Mouse (Mus musculus): Measurements from ENCODE around the gene Ino80. TPM values are rescaled to one million over a fixed set of nuclear protein-coding genes. Genes with fewer than 3 reads are reported as not detected.

Ino80 gene
- total RNA-seq (2015; ENCODE audit: low replicate concordance): 8.6 and 10.9 TPM in 2 replicates
- total RNA-seq (2017; ENCODE audit: low replicate concordance): 6.6 and 7.6 TPM in 2 replicates

- peak; percentile 95 for ATAC-seq (replicated peaks; ENCODE audit: low FRiP score, poor library complexity, severe bottlenecking)
These were observed at the start of gene Ino80 for GRCm38 (mm10) chr2:119477571-119478396. Gene Ino80, minus strand, starts transcription at chr2:119477687.

- ATAC-seq (replicated peaks; ENCODE audit: low FRiP score, poor library complexity, severe bottlenecking): no peak
These were observed 47.9 kb upstream of the Ino80 start for GRCm38 (mm10) chr2:119525422-119525821.

- no peak for ATAC-seq (replicated peaks; ENCODE audit: low FRiP score, poor library complexity, severe bottlenecking)
These were observed 46.3 kb upstream of the Ino80 start for GRCm38 (mm10) chr2:119523836-119524235.

GRCm38 (mm10) chr2:119520550-119520949 is 43.1 kb upstream of the Ino80 start:
- no peak for ATAC-seq (replicated peaks; ENCODE audit: low FRiP score, poor library complexity, severe bottlenecking)

GRCm38 (mm10) chr2:119516811-119517210 is 39.3 kb upstream of the Ino80 start:
- ATAC-seq (replicated peaks; ENCODE audit: low FRiP score, poor library complexity, severe bottlenecking): no peak

GRCm38 (mm10) chr2:119514026-119514522 is 36.6 kb upstream of the Ino80 start:
- no peak for ATAC-seq (replicated peaks; ENCODE audit: low FRiP score, poor library complexity, severe bottlenecking)

GRCm38 (mm10) chr2:119512292-119512691 is 34.8 kb upstream of the Ino80 start:
- ATAC-seq (replicated peaks; ENCODE audit: low FRiP score, poor library complexity, severe bottlenecking): peak; percentile 70; the same call in 1 of the 2 replicates

GRCm38 (mm10) chr2:119510856-119511255 is 33.4 kb upstream of the Ino80 start:
- ATAC-seq (replicated peaks; ENCODE audit: low FRiP score, poor library complexity, severe bottlenecking): no peak

GRCm38 (mm10) chr2:119508518-119508917 is 31.0 kb upstream of the Ino80 start:
- ATAC-seq (replicated peaks; ENCODE audit: low FRiP score, poor library complexity, severe bottlenecking): peak; percentile 60; the same call in 1 of the 2 replicates

- no peak; the same call in 1 of the 2 replicates for ATAC-seq (replicated peaks; ENCODE audit: low FRiP score, poor library complexity, severe bottlenecking)
These were observed 29.6 kb upstream of the Ino80 start for GRCm38 (mm10) chr2:119507108-119507507.

GRCm38 (mm10) chr2:119500965-119501652 is 23.6 kb upstream of the Ino80 start:
- ATAC-seq (replicated peaks; ENCODE audit: low FRiP score, poor library complexity, severe bottlenecking): no peak

- no peak for ATAC-seq (replicated peaks; ENCODE audit: low FRiP score, poor library complexity, severe bottlenecking)
These were observed 21.4 kb upstream of the Ino80 start for GRCm38 (mm10) chr2:119498859-119499258.

GRCm38 (mm10) chr2:119496082-119496481 is 18.6 kb upstream of the Ino80 start:
- no peak for ATAC-seq (replicated peaks; ENCODE audit: low FRiP score, poor library complexity, severe bottlenecking)

GRCm38 (mm10) chr2:119491953-119492352 is 14.5 kb upstream of the Ino80 start:
- ATAC-seq (replicated peaks; ENCODE audit: low FRiP score, poor library complexity, severe bottlenecking): no peak

GRCm38 (mm10) chr2:119486488-119486887 is 9.0 kb upstream of the Ino80 start:
- no peak for ATAC-seq (replicated peaks; ENCODE audit: low FRiP score, poor library complexity, severe bottlenecking)

GRCm38 (mm10) chr2:119482307-119482706 is 4.8 kb upstream of the Ino80 start:
- no peak for ATAC-seq (replicated peaks; ENCODE audit: low FRiP score, poor library complexity, severe bottlenecking)

GRCm38 (mm10) chr2:119478397-119478749 is 886 bp upstream of the Ino80 start:
- ATAC-seq (replicated peaks; ENCODE audit: low FRiP score, poor library complexity, severe bottlenecking): no peak

GRCm38 (mm10) chr2:119476621-119477391 is 681 bp downstream of the Ino80 start:
- ATAC-seq (replicated peaks; ENCODE audit: low FRiP score, poor library complexity, severe bottlenecking): peak; percentile 67

GRCm38 (mm10) chr2:119476166-119476565 is 1.3 kb downstream of the Ino80 start:
- ATAC-seq (replicated peaks; ENCODE audit: low FRiP score, poor library complexity, severe bottlenecking): no peak

GRCm38 (mm10) chr2:119463945-119464344 is 13.5 kb downstream of the Ino80 start:
- ATAC-seq (replicated peaks; ENCODE audit: low FRiP score, poor library complexity, severe bottlenecking): no peak

All from erythroblast, adult 5-6 weeks (primary cell).